Mouse (Mus musculus): ENCODE measurements around the gene Rapgef3.

DNA sequence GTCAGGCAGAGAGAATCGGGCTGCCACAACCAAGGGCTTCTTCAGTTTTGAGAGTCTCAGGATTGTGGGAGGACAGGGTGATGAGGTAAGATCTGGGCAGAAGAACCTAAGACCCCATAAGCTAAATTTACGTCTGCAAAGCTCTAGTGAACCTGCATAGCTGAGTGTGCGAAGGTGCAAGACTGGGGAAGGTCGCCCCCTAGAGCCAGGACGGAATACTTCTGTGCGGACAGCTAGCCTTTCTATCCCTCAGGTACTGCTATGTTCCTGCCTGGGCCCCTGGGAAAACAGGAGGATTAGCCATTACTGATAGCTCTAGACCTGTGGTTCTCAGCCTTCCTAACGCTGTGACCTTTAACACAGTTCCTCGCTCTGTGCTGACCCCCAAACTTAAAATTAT lies 8.7 kb upstream of the Rapgef3 start:
- TF ChIP-seq CTCF (IDR thresholded peaks at IDR 0.05; ENCODE audit: extremely low read depth, insufficient read depth, low read length) (peak; percentile 91), POLR2A (IDR thresholded peaks at IDR 0.05; ENCODE audit: extremely low read depth, insufficient read depth, low read length) (no peak)
